Mouse (Mus musculus) hindbrain, embryonic 14.5 days (tissue): Measurements from ENCODE around the gene Tmem17. TPM values are rescaled to one million over a fixed set of nuclear protein-coding genes. Genes with fewer than 3 reads are reported as not detected.

Experiments used
- ATAC-seq: fragments of 200-750 bp; cut with Nextera tagmentation; 2 replicates; pipeline ENCODE4 v1.8.0; 2017; ENCODE audit warnings: moderate number of reproducible peaks, mild to moderate bottlenecking, moderate TSS enrichment, moderate library complexity; ENCODE audit not compliant: low FRiP score
- DNase-seq: peaks from one replicate; pipeline ENCODE4 v3.0.0-alpha.2; 2015; ENCODE audit warnings: low spot score
- H3K27ac ChIP-seq: fragments of 300-500 bp; sonication (generic); 2 replicates; pipeline ENCODE4 v1.5.1; 2014; ENCODE audit warnings: mild to moderate bottlenecking, moderate library complexity
- H3K27me3 ChIP-seq: fragments of 300-500 bp; sonication (generic); 2 replicates; pipeline ENCODE4 v1.6.1; 2014; ENCODE audit warnings: mild to moderate bottlenecking, low read length, mixed read lengths; ENCODE audit not compliant: control insufficient read depth, insufficient read depth
- H3K36me3 ChIP-seq: fragments of 300-500 bp; sonication (generic); replicated peaks from 2 replicates; pipeline ENCODE4 v1.6.1; 2014; ENCODE audit not compliant: control insufficient read depth, insufficient read depth
- H3K4me1 ChIP-seq: fragments of 300-500 bp; sonication (generic); replicated peaks from 2 replicates; pipeline ENCODE4 v1.6.1; 2014; ENCODE audit warnings: antibody characterized with exemption, low read length, mixed read lengths; ENCODE audit not compliant: control insufficient read depth, insufficient read depth
- H3K4me2 ChIP-seq: fragments of 300-500 bp; sonication (generic); replicated peaks from 2 replicates; pipeline ENCODE4 v1.6.1; 2014; ENCODE audit warnings: mild to moderate bottlenecking, moderate library complexity
- H3K4me3 ChIP-seq: fragments of 300-500 bp; sonication (generic); replicated peaks from 2 replicates; pipeline ENCODE4 v1.5.1; 2014; ENCODE audit warnings: mild to moderate bottlenecking, low read length
- H3K9ac ChIP-seq: fragments of 300-500 bp; sonication (generic); 2 replicates; pipeline ENCODE4 v1.6.1; 2014
- H3K9me3 ChIP-seq: fragments of 300-500 bp; sonication (generic); 2 replicates; pipeline ENCODE4 v1.6.1; 2016; ENCODE audit warnings: low read length; ENCODE audit not compliant: control insufficient read depth
- WGBS: fragments of 180-500 bp; shearing (Covaris S2); extraction: QIAGEN DNeasy Blood & Tissue Kit; methylation state at CpG from one replicate; pipeline ENCODE4 v1.1.7; 2014; 5-methylcytosine and 5-hydroxymethylcytosine counted together
- polyA plus RNA-seq: library from polyadenylated mRNA; unstranded; fragments of >200 nt; fragmentation: Nextera tagmentation; extraction: Ambion mirVana; gene quantifications from 2 replicates; pipeline ENCODE4 v1.2.1, GENCODE M21; 2014

Gene Tmem17
- polyA plus RNA-seq, result 24.2 and 24.3 TPM in 2 replicates

GRCm38 (mm10) chr11:22512038-22513001 lies at the start of gene Tmem17:
Gene Tmem17 (plus strand): TSS chr11:22512088.
- Histone ChIP-seq H3K4me3 (peak within 1 kb of the TSS; percentile 84), H3K4me2 (peak within 1 kb of the TSS; percentile 77), H3K9me3 (0 out of 2 replicates have a peak, but pooled peaks cover 4% of the 10 kb centered on the region), H3K36me3 (no peaks in the 10 kb centered on the region), H3K4me1 (0 out of 2 replicates have a peak, but pooled peaks cover 8% of the 10 kb centered on the region), H3K27me3 (no peaks in the 10 kb centered on the region), H3K27ac (peak within 1 kb of the TSS; percentile 99), H3K9ac (peak within 1 kb of the TSS; percentile 98)
- DNase-seq (peak; percentile 81), ATAC-seq (peak; percentile 95)
- WGBS, result under 1% methylated on average over 73 of the region's 73 CpGs

GRCm38 (mm10) chr11:22479836-22480619 lies 31.9 kb upstream of the Tmem17 start:
- no peak overlapping the region for H3K9ac ChIP-seq
- no peaks in the 10 kb centered on the region for H3K27me3 ChIP-seq
- H3K4me3 ChIP-seq, result no peak overlapping the region
- no peaks in the 10 kb centered on the region for H3K36me3 ChIP-seq
- H3K9me3 ChIP-seq, result no peaks in the 10 kb centered on the region
- H3K4me2 ChIP-seq, result no peak overlapping the region
- no peak for DNase-seq
- WGBS, result 77% methylated on average over 3 of the region's 3 CpGs
- no peak overlapping the region for H3K27ac ChIP-seq
- H3K4me1 ChIP-seq, result no peaks in the 10 kb centered on the region
- ATAC-seq, result no peak

- H3K4me1 ChIP-seq, result no peaks in the 10 kb centered on the region
- DNase-seq, result peak; percentile 60
- no peak overlapping the region for H3K4me3 ChIP-seq
- no peak overlapping the region for H3K4me2 ChIP-seq
- no peak overlapping the region for H3K9ac ChIP-seq
- peak overlapping the region; percentile 20; the same call in 1 of the 2 replicates for H3K27ac ChIP-seq
- H3K36me3 ChIP-seq, result no peaks in the 10 kb centered on the region
- no peak; the same call in 1 of the 2 replicates for ATAC-seq
- no peaks in the 10 kb centered on the region for H3K27me3 ChIP-seq
- 81% methylated on average over 1 of the region's 1 CpGs for WGBS
- no peaks in the 10 kb centered on the region for H3K9me3 ChIP-seq
Observed at GRCm38 (mm10) chr11:22481639-22482361, 30.1 kb upstream of the Tmem17 start.

DNA sequence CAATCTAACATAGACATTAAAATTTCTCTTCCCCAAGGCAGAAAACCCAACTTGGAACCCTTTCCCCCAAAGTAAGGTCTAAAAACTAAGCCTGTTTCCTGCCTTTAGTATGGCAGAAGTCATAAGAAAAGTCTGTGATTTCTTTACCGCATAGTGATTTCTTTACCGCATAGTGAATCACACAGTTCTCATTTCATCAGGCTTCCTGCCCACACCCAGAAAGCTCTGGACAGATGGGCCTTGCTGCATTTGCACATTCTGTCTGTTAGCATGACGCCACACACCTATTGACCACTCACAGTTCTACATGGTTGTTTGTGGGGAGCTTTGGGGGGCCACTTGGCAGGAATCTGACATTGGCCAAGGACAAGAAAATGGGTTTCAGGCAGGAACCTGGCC lies 29.5 kb upstream of the Tmem17 start:
- Histone ChIP-seq H3K4me2 (no peak overlapping the region), H3K9ac (no peak overlapping the region), H3K36me3 (no peaks in the 10 kb centered on the region), H3K4me3 (no peak overlapping the region), H3K27ac (0 out of 2 replicates have a peak overlapping the region, but pooled peaks have one; percentile 20), H3K4me1 (no peaks in the 10 kb centered on the region), H3K27me3 (no peaks in the 10 kb centered on the region), H3K9me3 (no peaks in the 10 kb centered on the region)
- no peak for ATAC-seq
- no peak for DNase-seq
- WGBS, result 86% methylated on average over 3 of the region's 3 CpGs

DNA sequence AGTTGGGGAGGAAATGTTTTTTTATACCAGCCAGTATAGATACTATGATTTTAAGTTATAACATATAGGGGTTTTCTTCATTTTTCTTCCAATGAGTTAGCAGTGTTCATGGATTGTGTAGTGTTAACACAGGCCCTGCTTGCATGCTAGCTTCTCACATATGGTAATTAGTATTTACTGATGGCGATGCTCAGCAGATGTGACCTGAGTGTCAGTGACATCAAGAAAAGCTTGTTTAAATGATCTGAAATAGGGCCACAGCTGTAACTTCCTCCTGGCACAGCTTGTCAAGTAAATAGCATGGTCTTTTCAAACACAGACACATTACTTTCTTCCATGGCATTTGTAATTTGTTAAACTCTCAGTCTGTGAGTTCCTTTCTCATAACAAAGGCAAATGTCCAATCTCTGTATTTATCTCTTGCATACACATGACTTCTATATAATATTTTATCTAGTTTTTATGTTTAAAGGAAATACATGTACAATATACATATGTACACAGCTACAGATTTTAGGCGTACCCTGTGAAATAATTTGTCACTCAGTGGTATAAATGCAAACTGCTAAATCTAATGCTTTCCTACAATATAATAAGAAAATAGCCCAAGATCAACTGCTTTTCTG lies 18.1 kb upstream of the Tmem17 start:
- Histone ChIP-seq H3K9me3 (no peaks in the 10 kb centered on the region), H3K9ac (no peak overlapping the region), H3K4me2 (no peak overlapping the region), H3K27me3 (no peaks in the 10 kb centered on the region), H3K27ac (no peak overlapping the region), H3K4me3 (no peak overlapping the region), H3K4me1 (no peaks in the 10 kb centered on the region), H3K36me3 (no peaks in the 10 kb centered on the region)
- 63% methylated on average over 2 of the region's 2 CpGs for WGBS
- DNase-seq (no peak), ATAC-seq (no peak)

DNA sequence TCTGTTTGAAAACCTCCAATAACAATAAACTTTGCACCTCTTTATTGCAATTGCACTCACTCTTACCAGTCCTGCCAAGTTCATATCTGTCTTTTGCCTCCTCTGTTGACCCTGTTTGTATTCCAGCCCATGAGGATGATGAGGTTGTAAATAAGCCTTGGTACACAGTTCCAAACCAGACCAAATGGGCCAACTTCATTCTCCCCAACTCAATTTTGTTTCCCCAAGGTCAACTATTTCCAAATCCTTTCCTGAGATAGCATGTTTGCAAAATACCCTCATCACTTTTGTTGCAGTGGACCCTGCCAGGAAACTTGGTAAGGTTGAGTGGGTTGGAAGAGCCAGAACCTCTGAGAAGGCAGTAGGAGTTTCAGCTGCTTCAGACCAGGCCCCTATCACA lies 16.9 kb upstream of the Tmem17 start:
- H3K27me3 ChIP-seq, result no peaks in the 10 kb centered on the region
- H3K4me3 ChIP-seq, result no peak overlapping the region
- H3K27ac ChIP-seq, result no peak overlapping the region
- no peak overlapping the region for H3K9ac ChIP-seq
- no peaks in the 10 kb centered on the region for H3K36me3 ChIP-seq
- no peaks in the 10 kb centered on the region for H3K9me3 ChIP-seq
- no peak for ATAC-seq
- no peaks in the 10 kb centered on the region for H3K4me1 ChIP-seq
- no peak overlapping the region for H3K4me2 ChIP-seq
- DNase-seq, result no peak

- no peaks in the 10 kb centered on the region for H3K4me1 ChIP-seq
- no peak for DNase-seq
- H3K9ac ChIP-seq, result no peak overlapping the region
- no peak overlapping the region for H3K4me3 ChIP-seq
- H3K4me2 ChIP-seq, result no peak overlapping the region
- no peak overlapping the region for H3K27ac ChIP-seq
- no peaks in the 10 kb centered on the region for H3K27me3 ChIP-seq
- WGBS, result 71% methylated on average over 6 of the region's 6 CpGs
- no peak for ATAC-seq
- H3K36me3 ChIP-seq, result no peaks in the 10 kb centered on the region
- no peaks in the 10 kb centered on the region for H3K9me3 ChIP-seq
Observed at GRCm38 (mm10) chr11:22499396-22499795, 12.5 kb upstream of the Tmem17 start.

DNA sequence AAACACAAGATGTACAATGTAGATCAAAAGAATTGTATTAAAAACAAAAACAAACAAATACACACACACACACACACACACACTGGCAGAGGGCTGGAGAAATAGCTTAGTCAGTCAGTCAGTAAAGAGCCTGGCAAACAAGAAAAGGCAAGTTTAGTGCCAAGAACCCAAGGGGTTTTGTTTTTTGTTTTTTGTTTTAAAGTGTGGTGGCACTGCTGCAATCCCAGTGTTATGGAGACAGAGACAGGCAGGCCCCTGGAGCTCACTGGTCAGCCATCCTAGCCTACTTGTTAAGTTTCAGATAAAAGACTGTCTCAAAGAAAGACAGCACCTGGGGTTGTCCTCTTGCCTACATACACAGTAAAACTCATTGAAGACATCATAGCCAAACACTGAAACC lies 12.0 kb upstream of the Tmem17 start:
- DNase-seq (no peak), ATAC-seq (no peak)
- H3K4me2 ChIP-seq, result no peak overlapping the region

More for the DNA sequence above, 12.0 kb upstream of the Tmem17 start:
- Histone ChIP-seq H3K9ac (no peak overlapping the region), H3K27me3 (no peaks in the 10 kb centered on the region), H3K4me3 (no peak overlapping the region), H3K36me3 (no peaks in the 10 kb centered on the region), H3K4me1 (no peaks in the 10 kb centered on the region), H3K9me3 (no peaks in the 10 kb centered on the region), H3K27ac (no peak overlapping the region)
